Mouse (Mus musculus) neural tube, embryonic 14.5 days (tissue): ENCODE measurements around the gene Rnf224. TPM values are rescaled to one million over a fixed set of nuclear protein-coding genes. Genes with fewer than 3 reads are reported as not detected.

ENCODE experiments used
- ATAC-seq: fragments of 200-750 bp; cut with Nextera tagmentation; 2 replicates; pipeline ENCODE4 v1.8.0; 2017; ENCODE audit warnings: low read depth, mild to moderate bottlenecking, moderate TSS enrichment, moderate library complexity
- H3K27ac ChIP-seq: fragments of 300-500 bp; sonication (generic); 2 replicates; pipeline ENCODE4 v1.5.1; 2014; ENCODE audit warnings: low read depth, mild to moderate bottlenecking, control low read depth, low read length, moderate library complexity, mixed read lengths
- H3K27me3 ChIP-seq: fragments of 300-500 bp; sonication (generic); 2 replicates; pipeline ENCODE4 v1.6.1; 2014; ENCODE audit warnings: low read length; ENCODE audit not compliant: control insufficient read depth, insufficient read depth
- H3K36me3 ChIP-seq: fragments of 300-500 bp; sonication (generic); 2 replicates; pipeline ENCODE4 v1.6.1; 2014; ENCODE audit warnings: low read length, mixed read lengths; ENCODE audit not compliant: control insufficient read depth, insufficient read depth
- H3K4me1 ChIP-seq: fragments of 300-500 bp; sonication (generic); 2 replicates; pipeline ENCODE4 v1.6.1; 2014; ENCODE audit warnings: low read length; ENCODE audit not compliant: control insufficient read depth, insufficient read depth
- H3K4me2 ChIP-seq: fragments of 300-500 bp; sonication (generic); 2 replicates; pipeline ENCODE4 v1.6.1; 2014; ENCODE audit warnings: mild to moderate bottlenecking, low read depth, low read length, control low read depth
- H3K4me3 ChIP-seq: fragments of 300-500 bp; sonication (generic); 2 replicates; pipeline ENCODE4 v1.5.1; 2014; ENCODE audit warnings: low read depth, low read length, control low read depth, mixed read lengths
- H3K9ac ChIP-seq: fragments of 300-500 bp; sonication (generic); replicated peaks from 2 replicates; pipeline ENCODE4 v1.6.1; 2014; ENCODE audit warnings: low read depth, mild to moderate bottlenecking, control low read depth, low read length, mixed read lengths
- H3K9me3 ChIP-seq: fragments of 300-500 bp; sonication (generic); 2 replicates; pipeline ENCODE4 v1.6.1; 2016; ENCODE audit warnings: low read length; ENCODE audit not compliant: control insufficient read depth
- WGBS: fragments of 180-500 bp; shearing (Covaris S2); extraction: QIAGEN DNeasy Blood & Tissue Kit; methylation state at CpG from one replicate; pipeline ENCODE4 v1.1.7; 2014; 5-methylcytosine and 5-hydroxymethylcytosine counted together
- polyA plus RNA-seq: library from polyadenylated mRNA; unstranded; fragments of >200 nt; fragmentation: Nextera tagmentation; extraction: Ambion mirVana; gene quantifications from 2 replicates; pipeline ENCODE4 v1.2.1, GENCODE M21; 2014

Gene Rnf224
- polyA plus RNA-seq, 1 experiment from 2014 or later, result not detected

DNA sequence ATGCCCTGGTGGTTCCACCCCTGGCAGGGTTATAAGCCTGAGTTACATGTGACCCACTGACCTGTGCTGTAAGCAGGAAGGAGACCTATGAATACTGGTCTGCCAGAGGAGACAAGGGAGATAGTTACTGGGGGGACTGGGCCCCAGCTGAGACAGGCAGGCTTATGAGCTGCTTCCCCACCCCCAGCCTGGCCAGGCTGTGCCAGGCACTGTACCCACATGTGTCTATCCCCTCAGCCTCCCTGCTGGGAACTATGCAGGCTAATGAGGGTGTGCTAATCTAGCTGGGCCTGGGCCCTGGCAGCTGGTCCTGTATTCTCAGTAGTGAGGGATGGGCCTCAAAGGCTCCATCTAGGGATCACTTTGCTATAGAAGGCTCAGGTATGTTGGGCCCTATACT, 30.7 kb upstream of the Rnf224 start:
- Histone ChIP-seq H3K4me1 (peaks cover 60% of the 10 kb centered on the region), H3K27me3 (no peaks in the 10 kb centered on the region), H3K36me3 (peaks cover 16% of the 10 kb centered on the region), H3K9me3 (no peaks in the 10 kb centered on the region), H3K27ac (peak overlapping the region; percentile 61; the same call in 1 of the 2 replicates), H3K4me2 (peak overlapping the region; percentile 11; the same call in 1 of the 2 replicates), H3K9ac (no peak overlapping the region), H3K4me3 (no peak overlapping the region)
- ATAC-seq, result no peak

DNA sequence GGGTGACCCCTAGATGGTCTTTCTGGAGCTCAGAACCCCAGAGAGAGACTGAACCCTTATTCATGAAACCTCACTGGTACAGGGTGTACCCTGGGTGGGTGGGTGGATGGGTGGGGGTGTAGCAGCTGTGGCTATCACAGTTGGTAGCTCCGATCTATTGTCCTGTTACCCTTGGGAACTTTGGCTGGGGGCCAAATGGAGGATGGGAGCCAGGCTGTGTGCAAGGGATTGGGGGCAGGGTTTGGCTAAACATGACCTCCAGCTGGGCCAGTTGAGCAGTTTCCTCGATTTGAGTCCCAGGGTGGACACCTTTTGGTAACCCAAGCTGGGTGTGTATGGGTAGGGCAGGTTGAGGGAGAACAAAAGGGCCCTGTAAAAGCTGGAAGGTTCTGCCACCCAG, 30.1 kb upstream of the Rnf224 start:
- H3K4me1 ChIP-seq, result peaks cover 60% of the 10 kb centered on the region
- ATAC-seq, result no peak
- peak overlapping the region; percentile 99; the same call in 1 of the 2 replicates for H3K4me2 ChIP-seq
- H3K36me3 ChIP-seq, result peaks cover 16% of the 10 kb centered on the region
- H3K9ac ChIP-seq, result peak overlapping the region; percentile 32; the same call in 1 of the 2 replicates
- H3K9me3 ChIP-seq, result no peaks in the 10 kb centered on the region
- peak overlapping the region; percentile 64 for H3K27ac ChIP-seq
- H3K27me3 ChIP-seq, result no peaks in the 10 kb centered on the region
- 27% methylated on average over 2 of the region's 2 CpGs for WGBS
- H3K4me3 ChIP-seq, result no peak overlapping the region

DNA sequence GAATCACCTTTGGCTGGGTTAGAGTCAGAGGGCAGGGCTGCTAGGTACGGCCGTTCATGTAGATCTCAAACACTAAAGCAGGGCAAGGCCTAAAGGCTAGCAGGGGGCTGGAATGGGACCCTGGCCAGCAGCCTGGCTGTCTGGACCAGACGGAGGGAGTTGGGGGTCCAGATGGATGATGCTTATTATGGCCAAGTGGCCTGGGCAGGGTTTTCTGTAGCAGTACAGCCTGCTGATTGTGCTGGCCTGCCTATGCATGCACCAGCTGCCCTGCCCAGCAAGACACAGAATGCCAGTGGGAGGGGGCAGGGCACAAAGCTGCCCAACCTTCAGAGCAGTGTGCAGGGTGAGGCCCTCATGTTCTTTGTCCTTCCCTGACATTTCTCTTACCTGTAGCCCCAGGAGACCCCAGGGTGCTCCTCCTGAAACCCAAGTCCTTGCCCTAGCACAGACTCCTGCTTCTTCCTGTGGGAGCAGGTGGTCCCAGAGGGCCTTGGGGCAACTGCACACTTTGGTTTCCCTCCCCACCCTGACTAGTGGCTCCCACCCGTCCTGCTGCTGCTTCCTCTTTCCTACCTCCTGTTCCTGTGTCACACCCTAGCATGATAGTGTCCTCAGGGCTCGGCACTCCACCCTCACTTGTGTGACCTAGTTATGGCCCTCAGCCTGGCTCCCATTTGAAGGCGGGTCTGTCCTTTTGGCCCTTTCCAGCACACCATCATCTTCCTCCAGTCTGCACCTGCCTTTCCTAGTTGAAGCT, 29.5 kb upstream of the Rnf224 start:
- Histone ChIP-seq H3K27ac (peak overlapping the region; percentile 64), H3K4me3 (peak overlapping the region; percentile 12; the same call in 1 of the 2 replicates), H3K4me2 (peak overlapping the region; percentile 99), H3K9me3 (no peaks in the 10 kb centered on the region), H3K9ac (peak overlapping the region; percentile 32; the same call in 1 of the 2 replicates), H3K27me3 (no peaks in the 10 kb centered on the region), H3K4me1 (peaks cover 54% of the 10 kb centered on the region), H3K36me3 (peaks cover 16% of the 10 kb centered on the region)
- WGBS, result 58% methylated on average over 6 of the region's 6 CpGs
- ATAC-seq, result no peak

DNA sequence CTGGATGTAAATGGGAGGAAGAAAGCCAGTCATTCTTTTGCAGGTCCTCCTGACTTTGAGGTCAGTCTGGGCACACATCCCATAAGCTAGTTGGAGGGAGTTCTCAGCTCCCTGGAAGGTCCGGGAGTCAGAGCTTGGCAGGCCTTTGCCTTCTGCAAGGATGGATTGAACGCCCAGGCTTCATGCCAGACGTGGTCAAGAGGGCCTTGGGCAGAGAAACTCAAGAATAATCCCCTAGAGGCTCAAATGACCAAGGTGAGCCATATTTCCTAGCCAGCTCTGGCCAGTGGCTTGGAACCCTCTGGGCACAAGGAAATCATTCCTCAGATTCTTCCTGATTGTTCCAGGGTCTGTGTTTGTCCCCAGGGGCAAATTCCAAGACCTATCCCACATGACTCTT, 28.3 kb upstream of the Rnf224 start:
- 70% methylated on average over 3 of the region's 3 CpGs for WGBS
- Histone ChIP-seq H3K27me3 (no peaks in the 10 kb centered on the region), H3K4me3 (peak overlapping the region; percentile 12; the same call in 1 of the 2 replicates), H3K27ac (no peak overlapping the region), H3K4me1 (peaks cover 50% of the 10 kb centered on the region), H3K4me2 (peak overlapping the region; percentile 99), H3K36me3 (peaks cover 11% of the 10 kb centered on the region), H3K9me3 (no peaks in the 10 kb centered on the region), H3K9ac (peak overlapping the region; percentile 26)
- ATAC-seq, result no peak

DNA sequence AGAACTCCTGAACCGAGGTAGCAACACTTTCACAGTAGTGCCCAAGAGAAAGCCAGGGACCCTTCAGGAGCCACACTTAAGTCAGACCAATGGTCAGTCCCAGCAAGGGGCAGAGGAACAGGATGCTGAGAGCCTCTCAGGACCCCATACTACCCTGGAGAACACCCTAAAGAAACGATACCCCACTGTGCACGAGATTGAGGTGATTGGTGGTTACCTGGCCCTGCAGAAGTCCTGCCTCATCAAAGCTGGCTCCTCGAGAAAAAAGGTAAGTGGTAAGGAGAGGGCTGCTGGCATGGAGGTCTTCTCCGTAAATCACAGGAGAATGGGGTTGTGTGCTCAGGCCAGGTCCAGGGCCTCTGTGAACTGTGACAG, 27.7 kb upstream of the Rnf224 start:
- Histone ChIP-seq H3K4me2 (peak overlapping the region; percentile 99), H3K4me1 (peaks cover 50% of the 10 kb centered on the region), H3K36me3 (peaks cover 6% of the 10 kb centered on the region), H3K27me3 (no peaks in the 10 kb centered on the region), H3K9ac (peak overlapping the region; percentile 68; the same call in 1 of the 2 replicates), H3K9me3 (no peaks in the 10 kb centered on the region), H3K27ac (no peak overlapping the region), H3K4me3 (peak overlapping the region; percentile 71; the same call in 1 of the 2 replicates)
- no peak for ATAC-seq
- WGBS, result 85% methylated on average over 5 of the region's 5 CpGs

DNA sequence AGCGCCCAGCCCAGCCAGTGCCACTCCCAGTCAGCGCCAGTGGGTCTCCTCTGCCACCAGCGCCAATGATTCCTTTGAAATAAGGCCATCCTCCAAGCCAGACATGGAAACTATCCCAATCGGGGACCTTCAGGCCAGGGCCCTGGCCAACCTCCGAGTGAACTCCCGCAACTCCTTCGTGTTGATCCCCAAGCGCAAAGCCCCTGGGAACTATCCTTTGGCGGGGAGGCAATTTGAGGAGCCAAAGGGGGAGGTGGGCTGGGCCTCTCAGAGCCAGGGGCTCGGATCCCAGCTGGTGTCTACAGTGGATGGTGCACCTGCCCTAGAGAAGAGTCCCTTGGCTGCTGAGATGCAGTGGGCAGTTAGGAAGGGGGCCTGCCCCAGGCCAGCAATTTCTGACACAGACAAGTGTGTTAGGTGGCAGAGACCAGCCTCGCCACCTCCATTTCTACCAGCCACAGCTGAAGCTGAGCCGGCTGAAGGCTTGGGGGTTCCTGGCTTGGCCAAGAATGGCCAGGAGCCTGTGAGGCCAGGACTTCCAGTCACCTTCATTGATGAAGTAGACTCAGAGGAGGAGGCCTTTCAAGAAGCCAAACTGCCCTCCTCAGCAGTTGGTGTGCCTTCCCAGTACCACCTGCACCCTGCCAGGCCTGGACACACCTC, 27.2 kb upstream of the Rnf224 start:
- Histone ChIP-seq H3K9ac (peak overlapping the region; percentile 68), H3K4me1 (peaks cover 50% of the 10 kb centered on the region), H3K4me3 (peak overlapping the region; percentile 71), H3K27ac (peak overlapping the region; percentile 68; the same call in 1 of the 2 replicates), H3K36me3 (peaks cover under 1% of the 10 kb centered on the region), H3K27me3 (no peaks in the 10 kb centered on the region), H3K9me3 (no peaks in the 10 kb centered on the region), H3K4me2 (peak overlapping the region; percentile 99)
- 11% methylated on average over 12 of the region's 12 CpGs for WGBS
- ATAC-seq, result no peak

DNA sequence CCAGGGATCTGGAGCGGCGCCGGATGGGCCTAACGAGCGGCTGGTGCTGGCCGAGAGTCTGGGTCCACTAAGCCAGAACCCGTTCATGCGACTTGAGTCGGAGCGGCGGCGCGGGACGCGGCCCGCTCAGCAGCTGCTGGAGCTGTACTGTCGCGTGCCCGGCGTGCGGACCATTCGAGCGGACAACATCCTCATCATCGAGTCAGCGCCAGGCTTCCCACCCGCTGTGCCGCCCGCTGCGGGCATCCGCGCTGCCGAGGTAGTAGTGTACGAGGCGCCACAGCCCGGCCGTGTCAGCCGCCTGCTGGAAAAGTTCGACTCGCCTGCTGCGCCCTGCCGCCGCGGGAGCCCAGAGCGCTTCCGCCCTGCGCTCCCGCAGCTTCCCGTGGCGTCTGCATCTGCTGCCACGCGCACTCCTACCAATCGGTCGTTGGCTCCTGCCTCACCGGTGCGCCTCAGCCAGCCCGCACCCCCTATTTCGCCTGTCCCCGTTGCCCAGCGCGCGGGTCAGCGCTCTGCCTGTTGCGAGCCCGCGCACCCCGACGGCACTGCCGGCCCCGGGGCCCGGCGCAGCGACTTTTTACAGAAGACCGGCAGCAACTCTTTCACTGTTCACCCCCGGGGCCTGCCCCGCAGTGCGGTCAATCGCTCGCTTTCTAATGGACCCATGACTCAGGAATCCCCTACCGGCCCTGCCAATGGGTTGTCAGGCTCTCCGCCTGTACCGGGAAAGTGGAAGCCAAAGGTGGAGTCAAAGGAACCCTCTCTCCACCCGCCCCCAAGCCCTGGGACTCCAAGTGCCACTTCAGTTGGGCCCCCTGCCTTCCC, 26.4 kb upstream of the Rnf224 start:
- H3K27ac ChIP-seq, result peak overlapping the region; percentile 68
- peaks cover 50% of the 10 kb centered on the region for H3K4me1 ChIP-seq
- under 1% methylated on average over 82 of the region's 82 CpGs for WGBS
- no peaks in the 10 kb centered on the region for H3K36me3 ChIP-seq
- H3K9me3 ChIP-seq, result no peaks in the 10 kb centered on the region
- H3K4me3 ChIP-seq, result peak overlapping the region; percentile 71
- peak overlapping the region; percentile 99 for H3K4me2 ChIP-seq
- peak overlapping the region; percentile 68 for H3K9ac ChIP-seq
- ATAC-seq, result peak; percentile 23; the same call in 1 of the 2 replicates
- H3K27me3 ChIP-seq, result no peaks in the 10 kb centered on the region

DNA sequence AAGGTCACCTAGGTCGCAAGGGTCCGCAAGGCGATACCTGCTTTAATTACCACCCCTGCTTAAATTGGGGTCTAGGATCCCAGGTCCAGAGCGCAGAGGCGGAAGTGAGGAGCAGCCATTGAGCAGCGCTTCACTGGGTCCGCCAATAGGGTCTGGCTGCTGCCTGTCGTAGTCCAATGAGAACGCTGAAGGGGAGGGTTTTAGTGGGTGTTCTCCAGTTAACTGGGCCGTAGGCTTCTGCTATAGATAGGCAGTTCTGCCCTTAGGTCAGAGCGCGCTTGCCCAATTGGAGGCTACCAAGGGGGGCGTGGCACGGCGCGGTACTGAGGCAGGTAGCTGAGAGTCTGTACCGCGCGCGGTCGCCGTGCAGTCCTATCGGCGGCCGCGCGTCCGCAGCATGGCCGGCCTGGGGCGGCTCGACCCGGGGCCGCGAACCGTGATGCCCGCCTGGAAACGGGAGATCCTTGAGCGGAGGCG, 25.7 kb upstream of the Rnf224 start, which contains the start of gene Tprn:
Gene Tprn, plus strand, starts transcription at position 328 of the 477 bp plus-strand sequence.
- Histone ChIP-seq H3K4me3 (peak within 1 kb of the TSS; percentile 71), H3K9me3 (no peaks in the 10 kb centered on the region), H3K4me2 (peak within 1 kb of the TSS; percentile 99), H3K27ac (peak within 1 kb of the TSS; percentile 68), H3K36me3 (no peaks in the 10 kb centered on the region), H3K4me1 (peaks cover 43% of the 10 kb centered on the region), H3K9ac (peak within 1 kb of the TSS; percentile 68), H3K27me3 (no peaks in the 10 kb centered on the region)
- ATAC-seq, result peak; percentile 98
- whole genome bisulfite sequencing, result under 1% methylated on average over 39 of the region's 39 CpGs
